In the genomic region with DNA sequence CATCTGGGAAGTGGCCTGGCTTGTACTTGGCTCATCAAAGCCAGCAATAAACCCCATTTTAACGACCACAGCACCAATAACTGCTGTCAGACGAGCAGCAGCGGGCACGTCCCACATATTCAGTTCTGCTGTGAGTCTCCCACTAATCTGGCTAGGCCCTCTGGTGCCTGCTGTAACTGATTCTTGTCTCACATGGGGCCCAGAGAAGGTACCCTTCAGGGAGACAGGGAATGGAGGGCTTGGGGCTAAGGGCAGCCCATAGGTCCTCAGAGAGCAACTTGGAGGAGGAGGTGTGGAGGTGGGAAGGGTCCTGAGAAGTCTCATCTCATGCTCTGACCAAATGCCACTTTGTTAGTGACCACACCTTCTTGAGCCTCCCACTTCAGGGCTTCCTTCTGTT, we compare ENCODE assay signal across 40 mouse cellular contexts. TPM values are rescaled to one million over a fixed set of nuclear protein-coding genes. Genes with fewer than 3 reads are reported as not detected.
"Had no signal": no experiment of that assay in that cellular context is flagged by ENCODE, and none has a peak within 500 bp of the region (broad histone marks: within the 10 kb centered on the region; RNA-seq: fewer than 3 reads in every experiment).

No protein-coding gene starts in this region.

- DNase-seq: heart, postnatal 10 days; heart, postnatal 14 days; heart, postnatal 36 days; heart, postnatal 4 days; kidney, adult 11 months; kidney, adult 18-20 months; kidney, adult 2 months; kidney, adult 8-10 months; kidney, adult 9 months; kidney, postnatal 10 days; kidney, postnatal 14 days; kidney, postnatal 25 days; kidney, postnatal 36 days; kidney, postnatal 4 days; layer of hippocampus, adult 9-11 months; layer of hippocampus, postnatal 36 days had no signal

- H3K9me3 ChIP-seq: heart, embryonic 10.5 days; heart, embryonic 15.5 days; hindbrain, embryonic 13.5 days; hindbrain, embryonic 15.5 days; intestine, embryonic 15.5 days; kidney, embryonic 15.5 days had no signal

- H3K27ac ChIP-seq: heart, embryonic 10.5 days; heart, embryonic 13.5 days; heart, embryonic 15.5 days; hindbrain, embryonic 10.5 days; hindbrain, embryonic 12.5 days; hindbrain, embryonic 13.5 days; hindbrain, embryonic 14.5 days; hindbrain, embryonic 15.5 days; hindbrain, postnatal 0 days; intestine, embryonic 15.5 days; kidney, embryonic 15.5 days; kidney, postnatal 0 days; layer of hippocampus, adult 2 months had no signal

- H3K9ac ChIP-seq: heart, embryonic 12.5 days; heart, embryonic 13.5 days; heart, embryonic 15.5 days; hindbrain, embryonic 12.5 days; hindbrain, embryonic 13.5 days; hindbrain, embryonic 14.5 days; hindbrain, embryonic 15.5 days; intestine, embryonic 15.5 days; kidney, embryonic 15.5 days had no signal

- H3K4me3 ChIP-seq: heart, embryonic 10.5 days; heart, embryonic 12.5 days; heart, embryonic 13.5 days; heart, embryonic 15.5 days; hindbrain, embryonic 10.5 days; hindbrain, embryonic 12.5 days; hindbrain, embryonic 13.5 days; hindbrain, embryonic 15.5 days; intestine, embryonic 15.5 days; kidney, embryonic 15.5 days; layer of hippocampus, adult 2 months had no signal

- ATAC-seq: hindbrain, embryonic 16.5 days; hindbrain, postnatal 0 days; inflammation-experienced regulatory T-cells, adult 6 months; intestine, embryonic 15.5 days; intestine, embryonic 16.5 days; intestine, postnatal 0 days had no signal

- H3K36me3 ChIP-seq: heart, embryonic 10.5 days; heart, embryonic 12.5 days; heart, embryonic 13.5 days; heart, embryonic 15.5 days; hindbrain, embryonic 10.5 days; hindbrain, embryonic 12.5 days; hindbrain, embryonic 13.5 days; hindbrain, embryonic 15.5 days; intestine, embryonic 15.5 days; kidney, embryonic 15.5 days had no signal

- H3K4me2 ChIP-seq: heart, embryonic 11.5 days; heart, embryonic 12.5 days; heart, embryonic 13.5 days; heart, embryonic 15.5 days; hindbrain, embryonic 12.5 days; hindbrain, embryonic 13.5 days; hindbrain, embryonic 14.5 days; hindbrain, embryonic 15.5 days; intestine, embryonic 15.5 days; kidney, embryonic 15.5 days had no signal

RNA-seq across cellular contexts. Expression of a gene that starts 24.1 kb away (rescaled TPM):
- polyA plus RNA-seq: inflammation-experienced regulatory T-cells, adult 6 months had no signal

RNA-seq across cellular contexts. Expression of a gene that starts 59.1 kb away (rescaled TPM):
- polyA plus RNA-seq: heart, embryonic 10.5 days; heart, embryonic 11.5 days; heart, embryonic 12.5 days; heart, embryonic 13.5 days; heart, embryonic 14.5 days; heart, embryonic 15.5 days; heart, embryonic 16.5 days; hindbrain, embryonic 10.5 days; hindbrain, embryonic 12.5 days; inflammation-experienced regulatory T-cells, adult 6 months; intestine, embryonic 15.5 days; intestine, embryonic 16.5 days; intestine, postnatal 0 days; kidney, embryonic 14.5 days; kidney, embryonic 16.5 days; kidney, postnatal 0 days; large intestine, adult 2 months had no signal
